Mouse (Mus musculus): Measurements from ENCODE around the gene Med6.

Gene Med6

GRCm38 (mm10) chr12:81594902-81595671 lies at the start of gene Med6:
Med6 (minus strand) TSS chr12:81595008.
- peak; percentile 86 to 90 for DNase-seq (ENCODE audit: low spot score in 2 of 2)

- no peak for DNase-seq (ENCODE audit: low spot score in 2 of 2)
These were observed 47.7 kb upstream of the Med6 start for GRCm38 (mm10) chr12:81642361-81643082.

DNA sequence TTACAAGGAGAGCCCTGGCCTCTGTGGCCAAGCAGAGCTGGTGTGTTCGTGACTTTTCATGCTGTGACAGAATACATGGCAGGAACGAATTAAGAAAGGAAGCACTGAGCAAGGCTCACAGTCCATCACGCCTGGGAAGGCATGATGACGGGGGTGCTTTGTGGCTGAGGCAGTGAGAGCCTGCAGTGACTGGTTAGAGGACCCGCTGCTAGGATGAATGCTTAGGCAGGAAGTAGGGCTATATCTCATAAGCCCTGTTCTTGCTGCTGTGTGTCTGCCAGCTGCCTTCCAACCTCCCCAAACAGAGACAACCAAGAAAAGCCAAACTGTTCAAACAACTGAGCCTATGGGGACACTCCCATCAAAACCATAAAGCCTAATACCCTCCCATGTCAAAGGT lies 45.8 kb upstream of the Med6 start:
- DNase-seq (ENCODE audit: low spot score in 2 of 2) = no peak

DNA sequence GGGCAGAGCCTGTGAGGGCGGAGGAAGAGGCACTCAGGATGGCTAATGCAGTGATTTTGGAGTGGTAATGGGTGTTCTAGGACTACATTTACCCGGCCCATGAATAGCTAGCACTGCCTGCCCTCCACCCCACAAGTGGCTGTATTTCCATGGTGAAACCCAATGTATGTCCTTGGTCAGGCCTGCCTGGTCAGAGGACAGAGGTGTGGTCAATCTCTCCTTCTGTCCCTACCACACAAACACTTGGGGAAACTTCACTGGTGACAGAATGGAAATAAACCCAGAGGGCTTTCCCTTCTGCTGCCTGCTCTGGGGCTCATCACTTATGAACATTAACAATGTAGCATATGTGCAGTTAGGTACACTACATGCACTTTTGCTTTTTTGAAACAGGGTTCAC lies 38.4 kb upstream of the Med6 start:
- no peak for DNase-seq (ENCODE audit: low spot score in 2 of 2)

GRCm38 (mm10) chr12:81631661-81632401 lies 37.0 kb upstream of the Med6 start:
- peak; percentile 27 to 28 for DNase-seq (ENCODE audit: low spot score in 2 of 2)

DNA sequence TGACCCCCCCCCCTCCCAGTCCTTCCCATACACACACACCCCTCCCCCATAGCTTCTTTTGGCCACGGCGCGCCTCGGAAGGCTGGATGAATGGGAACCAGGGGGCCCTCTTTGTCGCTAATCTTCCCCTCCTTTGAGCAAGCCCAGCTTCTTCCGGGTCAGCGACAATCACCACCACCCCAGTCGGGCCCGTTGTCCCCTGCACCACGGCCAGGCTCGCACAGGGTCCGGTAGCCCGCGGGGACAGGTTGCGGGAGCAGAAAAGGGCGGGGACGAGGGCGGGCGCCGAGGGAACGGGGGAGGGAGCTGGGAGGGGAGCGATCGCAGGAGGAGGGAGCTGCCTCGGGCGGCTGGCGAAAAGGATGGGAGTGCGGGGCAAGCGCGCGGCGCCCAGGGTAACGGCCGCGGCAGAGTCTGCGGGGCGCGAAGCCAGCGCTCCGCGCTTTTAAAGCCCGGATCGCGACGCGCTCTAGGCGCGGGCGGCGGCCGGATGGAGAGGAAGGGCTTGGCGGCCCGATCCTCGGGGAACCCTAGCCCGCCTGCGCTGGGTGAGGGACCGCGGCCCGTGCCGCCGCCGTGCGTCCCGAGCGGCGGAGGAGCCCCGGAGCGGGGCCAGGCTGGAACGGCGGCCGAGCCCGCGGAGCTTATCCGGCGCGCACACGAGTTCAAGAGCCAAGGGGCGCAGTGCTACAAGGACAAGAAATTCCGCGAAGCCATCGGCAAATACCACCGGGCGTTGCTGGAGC lies 36.3 kb upstream of the Med6 start, which contains the start of gene Ttc9:
Ttc9 (plus strand) TSS at position 335 of the 746 bp plus-strand sequence.
- DNase-seq (ENCODE audit: low spot score in 2 of 2) = peak; percentile 27 to 36

GRCm38 (mm10) chr12:81630520-81630914 lies 35.7 kb upstream of the Med6 start:
- peak; percentile 65 to 66 for DNase-seq (ENCODE audit: low spot score in 2 of 2)

DNA sequence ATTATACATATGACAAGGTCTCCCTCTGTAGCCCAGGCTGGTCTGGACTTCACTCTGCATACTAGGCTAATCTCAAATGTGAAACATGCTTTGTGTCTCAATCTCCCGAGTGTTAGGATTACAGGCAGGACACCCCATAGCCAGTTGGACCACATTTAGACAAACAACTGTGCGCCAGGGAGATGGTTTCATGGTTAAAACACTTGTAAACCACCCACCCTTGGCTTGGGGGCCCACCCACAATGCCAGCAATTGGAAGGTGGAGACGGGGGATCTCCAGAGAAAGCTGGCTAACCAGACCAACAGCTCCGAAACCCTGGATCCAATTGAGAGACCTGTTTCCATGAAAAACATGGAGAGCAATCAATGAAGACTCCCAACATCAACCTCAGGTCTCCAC lies 33.3 kb upstream of the Med6 start:
- no peak for DNase-seq (ENCODE audit: low spot score in 2 of 2)

DNA sequence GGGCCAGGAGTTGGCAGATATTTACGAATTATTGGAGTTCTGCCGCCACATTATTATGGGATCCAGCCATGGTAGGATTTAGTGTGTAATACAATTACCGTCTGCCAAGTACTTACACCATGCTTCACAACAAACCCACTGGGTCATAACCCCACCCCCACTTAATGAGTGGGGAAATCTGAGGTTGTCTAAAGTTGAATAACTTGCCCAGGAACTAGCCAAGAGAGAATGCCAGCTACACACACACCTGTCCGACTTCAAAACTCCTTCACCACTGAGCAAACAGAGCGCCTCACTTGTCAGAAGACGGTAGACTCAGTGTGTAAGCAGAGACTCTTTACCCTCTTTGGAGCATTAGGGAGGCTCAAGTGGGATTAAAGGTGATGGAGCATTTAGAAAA lies 32.6 kb upstream of the Med6 start:
- no peak for DNase-seq (ENCODE audit: low spot score in 2 of 2)

DNA sequence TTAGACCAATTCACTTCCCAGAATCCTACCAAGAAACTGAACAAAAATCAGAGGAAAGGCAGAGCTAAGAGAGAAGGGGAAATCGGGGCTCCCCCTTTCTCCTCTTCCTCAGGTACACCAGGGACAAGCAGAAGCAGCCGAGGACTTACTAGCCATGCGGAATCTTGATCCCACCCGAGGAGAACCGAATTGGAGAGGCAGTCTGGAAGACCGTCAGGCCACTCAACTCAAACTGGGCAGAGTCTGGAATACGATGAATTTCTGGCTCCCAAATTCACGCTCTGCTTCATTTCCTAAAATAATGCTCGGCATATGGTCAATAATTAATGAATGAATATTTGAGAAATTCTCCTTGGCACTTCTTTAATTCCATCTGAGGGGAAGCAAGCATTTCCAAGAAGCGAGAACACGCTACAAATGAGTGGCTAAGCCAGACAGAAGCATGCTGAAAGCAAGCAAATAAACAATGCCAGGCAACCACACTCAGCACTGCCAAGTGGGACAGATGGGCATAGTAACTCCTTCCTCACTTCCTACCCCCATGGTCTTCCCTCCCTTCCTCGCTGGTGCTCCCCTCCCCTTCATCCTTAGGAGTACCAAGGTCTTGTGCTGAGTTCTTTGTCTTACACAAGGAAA lies 31.5 kb upstream of the Med6 start:
- DNase-seq (ENCODE audit: low spot score in 2 of 2) = no peak

GRCm38 (mm10) chr12:81623377-81623776 lies 28.6 kb upstream of the Med6 start:
- DNase-seq (ENCODE audit: low spot score in 2 of 2) = no peak

- peak; percentile 61 to 62 for DNase-seq (ENCODE audit: low spot score in 2 of 2)
These were observed 24.5 kb upstream of the Med6 start for GRCm38 (mm10) chr12:81619302-81619701.

DNA sequence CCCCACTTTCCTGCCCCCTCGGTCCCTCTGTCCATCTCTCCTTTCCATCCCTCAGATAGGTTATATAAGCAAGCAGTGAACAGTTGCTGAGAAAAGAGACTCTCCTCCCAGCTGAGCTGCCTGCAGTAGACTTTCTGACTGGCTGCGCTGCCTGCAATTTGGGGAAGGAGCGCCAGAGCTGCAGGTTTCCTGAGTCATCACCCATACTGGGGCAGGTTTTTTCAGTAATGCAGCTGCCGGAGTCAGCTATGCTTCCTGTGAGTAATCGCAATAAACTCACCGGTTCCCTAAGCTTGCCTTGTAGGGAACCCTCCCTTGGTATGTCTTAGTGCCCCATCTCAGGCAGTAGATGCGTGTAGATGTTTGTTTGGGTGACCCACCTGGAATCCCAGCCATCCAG lies 22.2 kb upstream of the Med6 start:
- peak; percentile 23 to 39 for DNase-seq (ENCODE audit: low spot score in 2 of 2)

DNA sequence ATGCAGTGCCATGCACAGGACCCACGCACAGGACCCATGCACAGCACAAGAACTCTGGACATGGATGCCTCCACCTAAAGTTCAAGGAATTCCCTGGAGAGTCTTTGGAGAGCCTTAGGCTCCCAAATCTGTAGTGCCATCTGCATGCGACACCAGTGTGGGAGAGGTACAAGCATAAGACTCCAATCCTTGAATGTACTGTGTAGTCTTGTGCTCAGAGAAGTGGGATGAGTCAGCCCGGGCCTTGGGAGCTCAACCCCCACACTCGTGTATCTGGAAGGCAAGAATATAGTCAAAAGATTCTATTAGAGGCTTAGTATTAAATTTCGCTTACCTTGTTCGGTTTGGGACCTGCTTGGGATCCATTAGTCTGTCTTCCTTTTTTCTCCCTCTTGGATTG lies 21.0 kb upstream of the Med6 start:
- DNase-seq (ENCODE audit: low spot score in 2 of 2) = no peak

- DNase-seq (ENCODE audit: low spot score in 2 of 2) = no peak
These were observed 14.6 kb upstream of the Med6 start for GRCm38 (mm10) chr12:81609445-81609844.

- DNase-seq (ENCODE audit: low spot score in 2 of 2) = no peak
These were observed 10.4 kb upstream of the Med6 start for GRCm38 (mm10) chr12:81604995-81605784.

GRCm38 (mm10) chr12:81596547-81597262 lies 1.9 kb upstream of the Med6 start:
- no peak for DNase-seq (ENCODE audit: low spot score in 2 of 2)

GRCm38 (mm10) chr12:81568374-81568773 lies 26.4 kb downstream of the Med6 start, which contains the start of gene Adam21:
Adam21 (minus strand) TSS chr12:81568474.
- no peak for DNase-seq (ENCODE audit: low spot score in 2 of 2)

DNA sequence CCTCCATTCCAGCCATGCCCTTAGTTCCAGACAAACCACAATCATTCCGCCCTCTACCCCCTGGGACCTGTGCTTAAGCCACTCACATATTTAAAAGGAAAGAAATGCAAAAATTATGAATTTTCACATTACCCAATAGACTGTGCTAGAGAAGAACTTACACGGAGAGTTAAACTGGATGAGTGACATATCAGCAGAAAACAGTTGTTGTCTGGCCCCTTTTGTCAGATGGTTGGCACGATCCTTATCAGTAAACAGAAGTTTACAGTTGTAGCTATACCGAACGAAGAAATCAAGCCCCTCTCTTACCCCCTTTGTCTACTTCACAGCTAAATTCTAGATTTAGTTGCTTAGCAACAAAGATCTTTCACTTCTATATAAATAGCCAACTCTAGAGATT lies 26.9 kb downstream of the Med6 start:
- DNase-seq (ENCODE audit: low spot score in 2 of 2) = no peak

GRCm38 (mm10) chr12:81564173-81564572 lies 30.6 kb downstream of the Med6 start:
- DNase-seq (ENCODE audit: low spot score in 2 of 2) = no peak

All from right cerebral cortex, postnatal 36 days (tissue).